Mouse (Mus musculus) CD4-positive helper T cell, adult 2 months (primary cell): Measurements from ENCODE around the gene Slc39a11.
A peak's percentile ranks its signal among the peaks of the same experiment; 100 is the strongest.
"Not testable (repeated sequence)": the region's sequence is repeated elsewhere in the genome, so short reads cannot be mapped to it uniquely, and the experiment has no call there.

Experiments used
- DNase-seq: peaks from one replicate; pipeline ENCODE4 v3.0.0-alpha.2; 2012; ENCODE audit warnings: low read depth, missing footprints, low spot score

Gene Slc39a11

GRCm38 (mm10) chr11:113600526-113601245, 49.2 kb downstream of the Slc39a11 start:
- DNase-seq: no peak

- DNase-seq: no peak
Observed at GRCm38 (mm10) chr11:113597632-113598031, 52.2 kb downstream of the Slc39a11 start.

- no peak for DNase-seq
Observed at GRCm38 (mm10) chr11:113595144-113595543, 54.7 kb downstream of the Slc39a11 start.

GRCm38 (mm10) chr11:113588936-113589335, 60.9 kb downstream of the Slc39a11 start:
- no peak for DNase-seq

- DNase-seq: no peak
Observed at GRCm38 (mm10) chr11:113586423-113586822, 63.5 kb downstream of the Slc39a11 start.

GRCm38 (mm10) chr11:113583879-113584661, 65.8 kb downstream of the Slc39a11 start:
- DNase-seq: no peak

- DNase-seq: no peak
Observed at GRCm38 (mm10) chr11:113577221-113577620, 72.7 kb downstream of the Slc39a11 start.

- no peak for DNase-seq
Observed at GRCm38 (mm10) chr11:113572641-113573040, 77.2 kb downstream of the Slc39a11 start.

GRCm38 (mm10) chr11:113571616-113572015, 78.3 kb downstream of the Slc39a11 start:
- DNase-seq: no peak

GRCm38 (mm10) chr11:113568999-113569398, 80.9 kb downstream of the Slc39a11 start:
- DNase-seq: no peak

GRCm38 (mm10) chr11:113567926-113568325, 82.0 kb downstream of the Slc39a11 start:
- not testable (repeated sequence) for DNase-seq

GRCm38 (mm10) chr11:113565006-113565995, 84.6 kb downstream of the Slc39a11 start:
- peak; percentile 91 for DNase-seq

GRCm38 (mm10) chr11:113562326-113562725, 87.6 kb downstream of the Slc39a11 start:
- no peak for DNase-seq

GRCm38 (mm10) chr11:113560150-113560549, 89.7 kb downstream of the Slc39a11 start:
- no peak for DNase-seq

- no peak for DNase-seq
Observed at GRCm38 (mm10) chr11:113558505-113558904, 91.4 kb downstream of the Slc39a11 start.

GRCm38 (mm10) chr11:113556142-113556541, 93.7 kb downstream of the Slc39a11 start:
- DNase-seq: no peak

GRCm38 (mm10) chr11:113554701-113555360, 95.0 kb downstream of the Slc39a11 start:
- no peak for DNase-seq

- DNase-seq: no peak
Observed at GRCm38 (mm10) chr11:113554194-113554593, 95.7 kb downstream of the Slc39a11 start.

- no peak for DNase-seq
Observed at GRCm38 (mm10) chr11:113553605-113554004, 96.3 kb downstream of the Slc39a11 start.

GRCm38 (mm10) chr11:113552539-113552938, 97.3 kb downstream of the Slc39a11 start:
- no peak for DNase-seq
